Mouse (Mus musculus) liver, postnatal 0 days (tissue): ENCODE measurements around the gene Spon1. TPM values are rescaled to one million over a fixed set of nuclear protein-coding genes. Genes with fewer than 3 reads are reported as not detected.

ENCODE experiments used
- ATAC-seq: fragments of 200-750 bp; cut with Nextera tagmentation; 2 replicates; pipeline ENCODE4 v1.8.0; 2017; ENCODE audit warnings: mild to moderate bottlenecking, moderate library complexity
- DNase-seq: peaks from one replicate; pipeline ENCODE4 v3.0.0-alpha.2; 2016
- H3K27ac ChIP-seq: fragments of 300-500 bp; sonication (generic); 2 replicates; pipeline ENCODE4 v1.5.1; 2014; ENCODE audit warnings: antibody characterized with exemption, moderate library complexity, mild to moderate bottlenecking, low read depth
- H3K27me3 ChIP-seq: fragments of 300-500 bp; sonication (generic); 2 replicates; pipeline ENCODE4 v1.6.1; 2014; ENCODE audit warnings: low read length, control low read depth, mixed read lengths; ENCODE audit not compliant: insufficient read depth
- H3K36me3 ChIP-seq: fragments of 300-500 bp; sonication (generic); replicated peaks from 2 replicates; pipeline ENCODE4 v1.6.1; 2014; ENCODE audit warnings: mild to moderate bottlenecking, control low read depth, low read length, moderate library complexity, mixed read lengths; ENCODE audit not compliant: insufficient read depth
- H3K4me1 ChIP-seq: fragments of 300-500 bp; sonication (generic); 2 replicates; pipeline ENCODE4 v1.6.1; 2014; ENCODE audit warnings: antibody characterized with exemption, mild to moderate bottlenecking, control low read depth; ENCODE audit not compliant: insufficient read depth
- H3K4me2 ChIP-seq: fragments of 300-500 bp; sonication (generic); 2 replicates; pipeline ENCODE4 v1.6.1; 2014; ENCODE audit warnings: low read depth, mild to moderate bottlenecking, low read length, moderate library complexity, mixed read lengths
- H3K4me3 ChIP-seq: fragments of 300-500 bp; sonication (generic); 2 replicates; pipeline ENCODE4 v1.5.1; 2014; ENCODE audit warnings: low read depth, low read length
- H3K9ac ChIP-seq: fragments of 300-500 bp; sonication (generic); replicated peaks from 2 replicates; pipeline ENCODE4 v1.6.1; 2014; ENCODE audit warnings: mild to moderate bottlenecking, moderate library complexity
- H3K9me3 ChIP-seq: fragments of 300-500 bp; sonication (generic); 2 replicates; pipeline ENCODE4 v1.6.1; 2016; ENCODE audit warnings: mild to moderate bottlenecking, control low read depth, low read length, mixed read lengths
- CTCF ChIP-seq: sonication (generic); IDR thresholded peaks from 2 replicates; pipeline ENCODE4 v1.5.1; 2016; ENCODE audit warnings: antibody characterized with exemption, low read depth
- EP300 ChIP-seq: IDR thresholded peaks from 2 replicates; pipeline ENCODE4 v1.6.1; 2016; ENCODE audit warnings: antibody characterized with exemption, low read depth, mild to moderate bottlenecking
- WGBS: fragments of 180-500 bp; shearing (Covaris S2); extraction: QIAGEN DNeasy Blood & Tissue Kit; methylation state at CpG from one replicate; pipeline ENCODE4 v1.1.7; 2014; ENCODE audit not compliant: insufficient replicate concordance; 5-methylcytosine and 5-hydroxymethylcytosine counted together
- polyA plus RNA-seq: library from polyadenylated mRNA; unstranded; fragments of >200 nt; fragmentation: Nextera tagmentation; extraction: Ambion mirVana; gene quantifications from 2 replicates; pipeline ENCODE4 v1.2.1, GENCODE M21; 2015

Gene Spon1
- polyA plus RNA-seq, 1 experiment from 2014 or later: 0.35 TPM

GRCm38 (mm10) chr7:113737790-113738362 is 27.9 kb upstream of the Spon1 start:
- no peak overlapping the region for H3K4me2 ChIP-seq
- H3K9ac ChIP-seq: no peak overlapping the region
- H3K4me1 ChIP-seq: no peaks in the 10 kb centered on the region
- no peaks in the 10 kb centered on the region for H3K9me3 ChIP-seq
- 66% methylated on average over 9 of the region's 9 CpGs for WGBS
- H3K36me3 ChIP-seq: no peaks in the 10 kb centered on the region
- no peak overlapping the region for H3K27ac ChIP-seq
- H3K4me3 ChIP-seq: no peak overlapping the region
- no peaks in the 10 kb centered on the region for H3K27me3 ChIP-seq
- ATAC-seq (no peak), DNase-seq (no peak)
- no peak for TF ChIP-seq EP300
- no peak for TF ChIP-seq CTCF

- TF ChIP-seq EP300 (no peak), CTCF (no peak)
- Histone ChIP-seq H3K4me2 (no peak overlapping the region), H3K4me1 (no peaks in the 10 kb centered on the region), H3K4me3 (no peak overlapping the region), H3K27ac (no peak overlapping the region), H3K27me3 (no peaks in the 10 kb centered on the region), H3K36me3 (no peaks in the 10 kb centered on the region), H3K9ac (no peak overlapping the region), H3K9me3 (no peaks in the 10 kb centered on the region)
- DNase-seq (no peak), ATAC-seq (no peak)
- WGBS: 62% methylated on average over 7 of the region's 7 CpGs
These were observed 26.6 kb upstream of the Spon1 start for GRCm38 (mm10) chr7:113739181-113739580.

GRCm38 (mm10) chr7:113742644-113743043 is 23.2 kb upstream of the Spon1 start:
- peak; percentile 30 for TF ChIP-seq CTCF
- TF ChIP-seq EP300: no peak
- Histone ChIP-seq H3K27me3 (no peaks in the 10 kb centered on the region), H3K4me3 (no peak overlapping the region), H3K9ac (no peak overlapping the region), H3K4me1 (no peaks in the 10 kb centered on the region), H3K9me3 (no peaks in the 10 kb centered on the region), H3K27ac (no peak overlapping the region), H3K36me3 (no peaks in the 10 kb centered on the region), H3K4me2 (no peak overlapping the region)
- ATAC-seq: no peak
- DNase-seq: no peak
- WGBS: 73% methylated on average over 4 of the region's 4 CpGs

GRCm38 (mm10) chr7:113743982-113744381 is 21.8 kb upstream of the Spon1 start:
- no peak for DNase-seq
- ATAC-seq: no peak
- 45% methylated on average over 5 of the region's 5 CpGs for WGBS
- Histone ChIP-seq H3K27me3 (no peaks in the 10 kb centered on the region), H3K4me2 (no peak overlapping the region), H3K4me3 (no peak overlapping the region), H3K4me1 (no peaks in the 10 kb centered on the region), H3K9me3 (no peaks in the 10 kb centered on the region), H3K9ac (no peak overlapping the region), H3K36me3 (no peaks in the 10 kb centered on the region), H3K27ac (no peak overlapping the region)
- TF ChIP-seq EP300 (no peak), CTCF (no peak)

- 66% methylated on average over 2 of the region's 2 CpGs for WGBS
- no peak for ATAC-seq
- H3K27me3 ChIP-seq: no peaks in the 10 kb centered on the region
- no peak overlapping the region for H3K4me2 ChIP-seq
- DNase-seq: no peak
- no peaks in the 10 kb centered on the region for H3K36me3 ChIP-seq
- TF ChIP-seq EP300 (no peak), CTCF (no peak)
- no peak overlapping the region for H3K9ac ChIP-seq
- H3K4me3 ChIP-seq: no peak overlapping the region
- H3K27ac ChIP-seq: no peak overlapping the region
- H3K9me3 ChIP-seq: no peaks in the 10 kb centered on the region
- no peaks in the 10 kb centered on the region for H3K4me1 ChIP-seq
These were observed 9.2 kb upstream of the Spon1 start for GRCm38 (mm10) chr7:113756616-113757015.

GRCm38 (mm10) chr7:113759212-113759611 is 6.6 kb upstream of the Spon1 start:
- H3K27me3 ChIP-seq: no peaks in the 10 kb centered on the region
- no peak overlapping the region for H3K4me2 ChIP-seq
- H3K27ac ChIP-seq: no peak overlapping the region
- TF ChIP-seq EP300 (no peak), CTCF (peak; percentile 98)
- H3K36me3 ChIP-seq: no peaks in the 10 kb centered on the region
- DNase-seq (peak; percentile 33), ATAC-seq (no peak)
- no peak overlapping the region for H3K9ac ChIP-seq
- H3K4me3 ChIP-seq: no peak overlapping the region
- H3K9me3 ChIP-seq: no peaks in the 10 kb centered on the region
- 16% methylated on average over 1 of the region's 1 CpGs for WGBS
- H3K4me1 ChIP-seq: no peaks in the 10 kb centered on the region

- H3K4me1 ChIP-seq: no peaks in the 10 kb centered on the region; the same call in 1 of the 2 replicates
- WGBS: 67% methylated on average over 5 of the region's 5 CpGs
- peaks cover 42% of the 10 kb centered on the region for H3K27me3 ChIP-seq
- TF ChIP-seq CTCF (no peak), EP300 (no peak)
- H3K9ac ChIP-seq: no peak overlapping the region
- DNase-seq (no peak), ATAC-seq (no peak)
- no peak overlapping the region for H3K4me2 ChIP-seq
- H3K4me3 ChIP-seq: no peak overlapping the region
- no peaks in the 10 kb centered on the region for H3K36me3 ChIP-seq
- no peak overlapping the region for H3K27ac ChIP-seq
- H3K9me3 ChIP-seq: no peaks in the 10 kb centered on the region
These were observed 665 bp upstream of the Spon1 start for GRCm38 (mm10) chr7:113765133-113765532.
